Mouse (Mus musculus) cerebellum, adult 9-10 months (tissue): ENCODE data around the gene AC140267.1.
A peak's percentile ranks its signal among the peaks of the same experiment; 100 is the strongest.

Source experiments
- DNase-seq: peaks from one replicate; pipeline ENCODE4 v3.0.0; 2022

Gene AC140267.1

DNA sequence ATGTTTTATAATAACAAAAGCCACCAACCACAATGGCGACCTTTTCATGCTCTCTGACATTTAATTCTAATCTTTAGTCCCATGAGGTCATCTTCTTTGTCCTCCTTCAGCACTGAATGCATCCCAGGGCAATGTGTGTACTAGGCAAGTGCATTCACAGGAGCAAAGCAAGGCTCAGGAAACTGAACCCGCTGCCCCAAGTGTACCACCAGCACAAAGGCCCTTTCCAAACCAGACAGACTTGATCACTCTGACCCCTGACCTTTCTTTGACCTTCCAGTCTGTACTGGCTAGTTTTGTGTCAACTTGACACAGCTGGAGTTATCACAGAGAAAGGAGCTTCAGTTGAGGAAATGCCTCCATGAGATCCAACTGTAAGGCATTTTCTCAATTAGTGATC, 3.3 kb upstream of the AC140267.1 start:
- no peak for DNase-seq

DNA sequence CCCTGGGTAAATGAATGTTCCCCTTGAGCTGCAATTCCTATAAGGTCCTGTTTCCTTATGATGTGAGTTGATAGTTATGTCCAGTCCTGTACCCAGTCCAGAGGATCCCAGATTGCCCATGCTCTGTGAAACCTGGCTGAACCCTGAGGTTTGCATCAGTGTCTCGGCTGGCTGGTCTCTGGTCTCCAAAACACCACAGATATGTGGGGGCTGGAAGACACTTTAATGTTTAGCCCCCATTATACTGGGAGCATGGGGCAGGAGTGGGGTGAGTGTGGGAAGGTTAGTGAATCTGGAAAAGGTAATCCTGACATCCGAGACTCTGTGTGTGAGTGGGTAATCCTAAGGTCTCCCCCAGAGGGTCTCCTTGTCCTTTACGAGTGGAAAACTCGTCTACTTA, 2.6 kb upstream of the AC140267.1 start:
- DNase-seq = peak; percentile 56

DNA sequence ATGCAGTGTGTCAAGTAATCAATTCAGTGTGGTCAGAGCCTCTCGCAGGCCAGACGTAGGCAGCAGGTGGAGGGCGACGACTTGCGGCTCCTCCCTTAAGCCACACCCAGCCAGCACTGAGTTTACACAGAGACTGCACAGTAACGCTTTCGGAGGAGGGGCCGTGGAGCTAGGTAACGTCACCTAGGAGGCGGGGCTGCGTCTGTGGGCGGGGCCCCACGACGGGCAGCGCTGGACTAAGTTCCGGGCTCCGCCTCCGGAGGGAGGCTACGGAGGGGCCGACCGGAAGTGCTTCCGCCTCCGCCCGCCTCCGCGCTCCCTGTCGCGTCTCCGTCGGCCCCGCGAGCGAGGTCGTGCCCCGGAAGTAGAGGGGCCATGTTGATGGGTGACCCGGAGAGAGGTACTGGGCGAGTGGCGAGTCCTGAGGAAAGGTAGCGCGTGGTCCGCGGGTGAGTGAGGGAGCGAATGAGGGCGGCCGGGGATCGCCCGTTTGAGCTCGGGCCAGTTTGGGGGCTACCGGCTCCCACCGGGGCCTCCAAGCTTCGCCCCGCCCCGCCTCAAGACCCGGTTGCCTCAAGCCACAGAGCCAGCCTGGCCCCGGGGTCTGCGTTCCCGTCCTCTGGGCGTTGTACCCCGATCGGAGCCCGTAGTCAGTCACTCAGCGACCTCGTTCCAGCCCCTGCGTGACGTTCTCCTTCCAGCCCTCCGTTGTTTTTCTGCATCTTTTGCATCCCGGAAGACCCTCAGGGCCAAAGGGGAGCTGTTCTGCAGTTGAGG, 1.7 kb upstream of the AC140267.1 start, which contains the start of gene Mief1:
TSS of gene Mief1 (plus strand) at position 286 of the 777 bp plus-strand sequence.
- DNase-seq = peak; percentile 98

DNA sequence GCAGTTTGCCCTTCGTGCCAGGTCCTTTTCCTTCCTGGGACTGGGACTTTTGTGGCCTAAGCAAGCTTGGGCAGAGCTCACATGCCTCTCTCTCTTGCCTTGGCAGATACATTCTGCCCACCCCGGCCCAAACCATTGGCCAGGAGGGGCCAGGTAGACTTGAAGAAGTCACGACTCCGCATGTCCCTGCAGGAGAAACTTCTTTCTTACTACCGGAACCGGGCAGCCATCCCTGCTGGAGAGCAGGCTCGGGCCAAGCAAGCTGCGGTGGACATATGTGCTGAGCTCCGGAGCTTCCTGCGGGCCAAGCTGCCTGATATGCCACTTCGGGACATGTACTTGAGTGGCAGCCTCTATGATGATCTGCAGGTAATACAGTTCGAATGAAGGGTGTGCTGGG, 12.5 kb downstream of the AC140267.1 start:
- DNase-seq = peak; percentile 65

DNA sequence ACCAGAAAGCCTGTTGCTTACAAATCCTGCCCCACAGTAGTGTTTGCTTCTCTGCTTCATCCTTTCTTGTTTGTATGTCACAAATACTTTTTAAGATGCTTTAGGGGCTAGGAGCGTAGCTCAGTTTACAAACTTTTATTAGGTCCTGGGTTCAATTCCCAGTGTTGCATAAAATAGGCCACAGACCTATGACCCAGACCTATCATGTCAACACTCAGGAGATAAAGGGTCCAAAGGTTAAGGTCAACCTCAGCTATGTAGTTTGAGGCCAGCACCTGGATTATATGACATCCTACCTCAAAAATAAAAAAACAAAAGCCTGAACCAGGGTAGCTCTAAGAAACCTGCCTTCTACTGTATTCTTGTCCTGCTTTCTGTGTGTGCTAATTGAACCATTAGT, 13.0 kb downstream of the AC140267.1 start:
- no peak for DNase-seq

DNA sequence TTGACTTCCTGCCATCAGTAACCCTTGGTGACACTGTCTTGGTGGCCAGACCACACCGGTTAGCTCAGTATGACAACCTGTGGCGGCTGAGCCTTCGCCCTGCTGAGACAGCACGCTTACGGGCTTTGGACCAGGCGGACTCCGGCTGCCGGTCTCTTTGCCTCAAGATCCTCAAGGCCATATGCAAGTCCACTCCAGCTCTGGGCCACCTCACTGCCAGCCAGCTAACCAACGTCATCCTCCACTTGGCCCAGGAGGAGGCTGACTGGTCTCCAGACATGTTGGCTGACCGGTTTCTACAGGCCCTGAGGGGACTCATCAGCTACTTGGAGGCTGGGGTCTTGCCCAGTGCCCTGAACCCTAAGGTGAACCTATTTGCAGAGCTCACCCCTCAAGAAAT, 14.0 kb downstream of the AC140267.1 start:
- DNase-seq = no peak

DNA sequence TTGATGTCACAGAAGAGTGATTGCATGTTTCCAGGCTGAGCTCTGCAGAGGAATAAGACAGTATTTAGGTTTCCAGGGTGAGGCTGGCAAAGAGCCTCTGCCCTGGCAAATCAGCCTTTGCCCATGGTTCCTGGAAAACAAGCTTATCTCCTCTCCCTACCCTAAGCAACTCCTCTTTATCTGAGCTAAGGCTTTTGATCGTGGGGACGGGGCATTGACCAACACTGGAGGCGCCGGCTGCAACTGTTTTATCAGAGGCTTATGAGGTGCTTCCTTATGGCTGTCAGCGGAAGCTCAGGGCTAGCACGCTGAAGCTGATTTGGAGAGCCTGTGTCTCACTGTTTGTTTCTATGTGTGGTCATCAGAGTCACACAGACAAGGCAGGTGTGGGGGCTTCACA, 15.0 kb downstream of the AC140267.1 start:
- DNase-seq = no peak

DNA sequence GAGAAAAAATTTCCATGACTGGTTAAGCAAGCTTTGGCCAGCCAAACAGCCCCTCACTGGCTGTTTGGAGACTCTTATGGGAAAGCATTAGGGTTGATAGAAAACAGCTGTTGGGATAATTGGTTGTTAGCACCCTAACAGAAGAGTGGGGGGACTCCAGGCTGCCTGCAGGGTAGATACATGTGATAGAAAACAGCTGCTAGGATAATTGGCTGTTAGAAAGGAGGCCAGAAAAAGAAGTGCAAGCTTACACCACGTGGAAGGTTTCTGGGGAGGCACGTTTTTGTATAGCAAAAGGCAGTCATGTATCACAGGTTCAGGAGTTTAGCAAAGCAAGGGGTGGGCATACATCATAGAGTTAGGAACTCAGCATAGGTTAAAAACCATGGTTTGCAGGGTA, 17.9 kb downstream of the AC140267.1 start:
- DNase-seq = no peak

DNA sequence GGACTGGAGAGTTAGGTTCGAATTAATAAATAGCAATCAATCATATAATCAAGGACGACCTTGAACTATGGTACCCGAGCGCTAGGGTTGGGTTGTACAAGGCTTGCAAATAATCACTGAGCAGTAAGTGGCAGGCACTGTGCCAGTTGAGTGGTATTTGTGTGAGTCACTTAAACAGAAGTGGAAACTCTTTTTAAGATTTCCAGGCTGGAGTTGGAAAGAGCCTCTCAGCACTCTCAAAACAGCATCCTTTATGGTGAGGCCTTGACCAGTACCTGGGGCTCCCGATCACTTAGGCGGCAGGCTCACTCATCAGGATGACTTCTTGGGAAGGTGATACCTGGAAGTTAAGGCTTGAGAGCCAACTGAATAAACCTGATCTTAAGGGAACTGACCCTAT, 18.6 kb downstream of the AC140267.1 start:
- DNase-seq = no peak

DNA sequence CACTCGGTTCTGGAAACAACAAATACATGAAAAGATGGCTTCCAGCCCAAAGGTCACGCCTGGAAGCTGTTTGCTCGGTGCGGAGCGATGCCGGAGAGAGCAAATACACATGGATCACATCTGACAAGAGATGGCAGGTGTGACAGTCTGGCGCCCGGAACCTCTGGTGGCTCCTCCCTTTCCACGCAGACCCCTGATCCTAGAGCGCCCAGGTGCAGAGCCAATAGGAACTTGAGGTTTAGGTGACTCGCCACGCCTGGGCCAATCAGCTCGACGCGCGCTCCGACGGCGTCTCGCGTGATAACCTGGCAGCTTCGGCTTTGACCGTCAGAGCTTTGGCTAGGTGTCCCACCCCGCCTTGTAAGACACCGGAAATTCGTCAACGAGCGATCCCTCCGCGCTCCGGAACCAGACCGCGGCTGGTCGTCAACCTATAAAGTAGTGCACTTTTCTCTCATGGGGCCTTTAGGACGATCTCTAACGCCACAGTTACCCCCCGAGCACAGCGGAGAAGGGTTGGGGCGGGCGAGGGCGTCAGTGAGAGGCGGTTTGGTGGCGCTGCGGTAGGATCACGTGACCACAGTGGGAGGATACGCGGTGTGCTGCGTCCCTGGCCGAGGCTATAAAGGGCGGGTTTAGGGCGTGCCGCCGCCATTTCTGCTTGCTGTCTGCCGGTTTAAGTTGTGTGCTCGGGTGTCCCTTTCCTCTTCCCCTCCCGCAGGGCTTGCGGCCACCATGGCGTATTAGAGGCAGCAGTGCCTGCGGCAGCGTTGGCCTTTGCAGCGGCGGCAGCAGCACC, 19.4 kb downstream of the AC140267.1 start, which contains the start of gene Atf4:
TSS of gene Atf4 (plus strand) at position 338 of the 799 bp plus-strand sequence.
- peak; percentile 99 for DNase-seq

DNA sequence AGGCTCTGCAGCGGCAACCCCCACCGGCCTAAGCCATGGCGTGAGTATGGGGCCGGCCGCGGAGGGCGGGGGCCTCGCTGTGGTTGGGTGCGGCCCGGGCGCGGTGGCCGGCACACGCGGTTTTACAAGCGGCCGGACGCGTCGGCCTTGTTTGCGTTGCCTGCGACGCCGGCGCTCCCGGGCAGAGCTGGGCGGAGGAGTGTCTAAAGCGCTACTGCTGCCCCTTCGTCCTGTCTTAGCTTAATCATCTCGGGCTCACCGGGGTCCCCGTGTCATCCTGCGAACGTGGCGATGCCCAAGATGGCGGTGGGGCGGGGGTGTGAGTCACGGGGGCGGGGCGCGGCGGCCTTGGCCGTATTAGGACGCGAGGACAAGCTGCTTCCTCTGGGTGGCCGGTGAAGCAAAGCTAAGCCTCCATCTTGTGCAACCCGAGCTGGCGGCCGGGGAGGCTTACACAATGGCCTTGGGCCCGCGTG, 20.0 kb downstream of the AC140267.1 start:
- DNase-seq = peak; percentile 77

DNA sequence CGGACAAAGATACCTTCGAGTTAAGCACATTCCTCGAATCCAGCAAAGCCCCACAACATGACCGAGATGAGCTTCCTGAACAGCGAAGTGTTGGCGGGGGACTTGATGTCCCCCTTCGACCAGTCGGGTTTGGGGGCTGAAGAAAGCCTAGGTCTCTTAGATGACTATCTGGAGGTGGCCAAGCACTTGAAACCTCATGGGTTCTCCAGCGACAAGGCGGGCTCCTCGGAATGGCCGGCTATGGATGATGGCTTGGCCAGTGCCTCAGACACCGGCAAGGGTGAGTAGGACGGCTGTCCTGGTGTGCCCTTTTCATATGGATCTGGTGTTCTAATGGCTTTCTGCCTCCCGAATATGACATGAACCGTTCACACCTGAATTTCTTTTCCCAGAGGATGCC, 20.6 kb downstream of the AC140267.1 start:
- DNase-seq = no peak

DNA sequence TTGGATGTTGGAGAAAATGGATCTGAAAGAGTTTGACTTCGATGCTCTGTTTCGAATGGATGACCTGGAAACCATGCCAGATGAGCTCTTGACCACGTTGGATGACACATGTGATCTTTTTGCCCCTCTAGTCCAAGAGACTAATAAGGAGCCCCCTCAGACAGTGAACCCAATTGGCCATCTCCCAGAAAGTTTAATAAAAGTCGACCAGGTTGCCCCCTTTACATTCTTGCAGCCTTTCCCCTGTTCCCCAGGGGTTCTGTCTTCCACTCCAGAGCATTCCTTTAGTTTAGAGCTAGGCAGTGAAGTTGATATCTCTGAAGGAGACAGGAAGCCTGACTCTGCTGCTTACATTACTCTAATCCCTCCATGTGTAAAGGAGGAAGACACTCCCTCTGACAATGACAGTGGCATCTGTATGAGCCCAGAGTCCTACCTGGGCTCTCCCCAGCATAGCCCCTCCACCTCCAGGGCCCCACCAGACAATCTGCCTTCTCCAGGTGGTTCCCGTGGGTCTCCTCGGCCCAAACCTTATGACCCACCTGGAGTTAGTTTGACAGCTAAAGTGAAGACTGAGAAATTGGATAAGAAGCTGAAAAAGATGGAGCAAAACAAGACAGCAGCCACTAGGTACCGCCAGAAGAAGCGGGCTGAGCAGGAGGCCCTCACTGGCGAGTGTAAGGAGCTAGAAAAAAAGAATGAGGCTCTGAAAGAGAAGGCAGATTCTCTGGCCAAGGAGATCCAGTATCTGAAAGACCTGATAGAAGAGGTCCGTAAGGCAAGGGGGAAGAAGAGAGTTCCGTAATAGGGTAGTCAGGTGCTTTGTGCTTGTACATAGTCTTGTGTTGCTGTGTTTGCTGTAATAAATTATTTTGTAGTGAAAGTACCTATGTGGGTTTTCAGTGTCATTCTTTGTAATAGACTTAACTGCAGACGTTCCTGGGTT, 21.3 kb downstream of the AC140267.1 start:
- DNase-seq = no peak

DNA sequence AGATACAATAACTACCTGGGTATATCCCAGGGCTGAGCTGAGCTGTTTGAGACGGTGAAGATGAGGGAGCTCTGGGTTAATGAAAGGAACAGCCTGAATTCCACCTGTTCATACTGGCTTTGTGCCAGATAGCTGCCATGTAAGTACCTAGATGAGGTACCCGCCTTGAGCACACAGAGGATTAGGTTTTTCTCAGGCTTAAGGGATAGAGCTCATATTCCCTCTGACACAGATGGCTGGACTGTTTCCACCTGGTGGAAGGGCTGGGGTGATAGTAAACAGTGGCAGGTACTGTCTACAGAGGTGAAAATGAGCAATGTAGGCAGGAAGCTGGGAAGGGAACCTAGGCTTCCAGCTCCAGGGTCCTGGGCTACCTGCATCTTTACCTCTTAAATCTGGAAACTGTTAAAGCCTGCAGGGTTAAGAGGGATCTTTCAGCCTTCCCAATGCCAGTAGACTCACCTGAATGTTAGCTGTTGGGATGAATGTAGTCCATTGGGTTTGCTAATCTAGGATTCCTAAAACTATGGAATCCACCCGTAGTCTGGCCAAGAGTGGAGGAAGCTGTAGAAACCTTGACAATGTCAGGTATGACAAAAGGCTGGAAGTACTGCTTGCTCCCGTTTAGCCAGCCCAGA, 22.1 kb downstream of the AC140267.1 start:
- DNase-seq = peak; percentile 77

DNA sequence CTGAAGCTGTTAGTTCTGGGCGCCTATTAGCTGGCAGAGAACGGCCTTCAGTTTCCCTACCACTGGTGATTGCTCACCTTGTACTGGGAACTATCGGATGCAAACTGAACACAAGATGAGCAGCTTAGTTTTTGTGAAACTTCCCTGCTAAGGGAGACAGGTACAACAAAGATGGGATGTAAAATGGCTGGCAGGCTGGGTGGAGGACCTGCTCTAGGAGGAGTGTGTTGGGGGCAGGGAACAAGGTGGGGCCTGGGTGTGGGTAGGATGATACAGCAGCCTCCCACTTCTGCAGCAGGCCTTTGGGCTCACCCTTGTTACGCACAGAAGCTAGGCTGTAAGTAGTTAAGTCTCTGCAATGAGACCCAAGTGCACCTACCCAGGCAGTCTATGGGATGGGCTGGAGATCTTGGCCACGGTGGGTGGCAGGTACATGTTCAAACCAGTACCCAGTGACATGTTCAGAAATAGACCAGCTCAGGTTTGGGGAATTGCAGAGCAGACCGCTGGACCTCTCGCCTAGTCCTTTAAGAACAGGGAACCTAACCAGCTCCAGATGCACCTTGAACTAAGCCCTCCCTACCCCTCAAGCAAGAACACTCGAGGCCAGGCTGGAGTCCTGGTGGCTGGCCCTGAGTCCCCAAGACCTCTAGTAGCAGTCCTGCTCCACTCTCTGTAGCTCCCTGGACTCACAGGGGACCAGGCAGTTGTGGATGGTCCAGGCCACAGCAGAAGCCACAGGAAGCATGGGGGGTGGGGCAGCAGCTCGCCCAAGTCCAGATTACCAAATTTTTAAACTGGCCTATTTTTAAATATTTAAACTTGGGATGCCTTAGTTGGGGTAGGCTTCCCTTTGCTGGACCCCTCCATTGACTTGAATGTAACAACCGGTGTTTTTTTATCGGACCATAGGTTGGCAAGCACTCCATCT, 22.9 kb downstream of the AC140267.1 start:
- no peak for DNase-seq

DNA sequence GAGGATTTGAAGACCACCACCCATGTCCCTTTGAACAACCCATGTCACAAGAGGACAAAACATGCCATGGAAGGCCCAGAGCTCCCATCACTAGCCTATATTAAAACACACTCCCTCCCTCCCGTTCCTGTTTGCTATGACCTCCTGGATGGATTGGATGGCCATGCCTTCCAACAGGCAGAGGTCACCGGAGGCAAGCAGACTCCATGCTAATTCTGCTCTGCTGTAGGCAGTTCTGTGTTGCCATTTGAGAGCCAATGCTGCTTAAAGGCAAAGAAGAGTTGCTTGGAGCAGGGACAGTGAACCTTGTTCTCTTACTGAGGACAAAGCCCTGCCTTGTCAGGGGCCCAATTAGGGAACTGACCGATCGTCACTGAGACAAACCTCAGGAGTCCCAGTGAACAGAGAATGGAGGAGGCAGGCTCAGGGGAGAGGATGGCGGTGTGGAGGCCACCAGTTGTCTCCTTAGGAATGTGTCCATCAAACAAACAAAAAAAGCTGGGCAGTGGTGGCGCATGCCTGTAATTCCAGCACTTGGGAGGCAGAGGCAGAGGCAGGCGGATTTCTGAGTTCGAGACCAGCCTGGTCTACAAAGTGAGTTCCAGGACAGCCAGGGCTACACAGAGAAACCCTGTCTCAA, 23.9 kb downstream of the AC140267.1 start:
- DNase-seq = no peak

DNA sequence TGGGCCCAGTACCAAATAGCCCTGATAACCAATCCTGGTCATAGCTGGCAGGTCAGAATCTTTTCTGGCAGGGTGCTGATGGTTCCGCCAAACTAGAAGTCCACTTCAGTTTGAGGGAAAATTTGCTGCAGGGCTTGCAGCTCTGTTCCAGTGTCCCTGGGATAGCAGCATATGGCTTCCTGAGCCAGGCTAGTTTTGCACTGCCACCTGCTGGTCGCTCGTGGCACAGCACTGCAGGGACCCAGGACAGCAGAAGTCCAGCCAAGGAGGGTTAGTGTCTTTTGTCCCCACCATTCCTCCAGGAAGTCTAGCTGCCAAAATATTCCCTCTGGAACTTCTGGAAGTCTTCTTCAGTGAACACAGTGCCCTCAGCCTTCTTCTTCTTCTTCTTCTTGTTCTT, 25.0 kb downstream of the AC140267.1 start:
- DNase-seq = peak; percentile 92

DNA sequence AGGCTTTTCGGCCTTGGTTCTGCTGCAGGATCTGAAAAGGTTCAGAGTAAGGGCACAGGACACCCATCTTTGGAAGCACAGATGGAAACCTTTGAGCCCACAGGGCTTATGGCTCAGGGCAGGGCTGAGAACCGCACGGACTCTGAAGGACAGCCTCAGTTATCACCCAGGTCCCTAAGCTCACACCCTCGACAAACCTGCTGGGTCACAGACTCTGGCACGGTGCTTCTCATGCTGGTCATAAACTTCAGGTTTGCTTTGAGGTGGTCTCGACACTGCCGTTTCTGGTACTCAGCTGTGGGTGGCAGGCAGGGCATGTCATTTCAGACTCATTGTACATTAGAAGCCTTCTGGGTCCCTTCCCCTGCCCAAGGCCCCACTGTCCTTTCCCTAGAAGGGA, 25.5 kb downstream of the AC140267.1 start:
- no peak for DNase-seq

DNA sequence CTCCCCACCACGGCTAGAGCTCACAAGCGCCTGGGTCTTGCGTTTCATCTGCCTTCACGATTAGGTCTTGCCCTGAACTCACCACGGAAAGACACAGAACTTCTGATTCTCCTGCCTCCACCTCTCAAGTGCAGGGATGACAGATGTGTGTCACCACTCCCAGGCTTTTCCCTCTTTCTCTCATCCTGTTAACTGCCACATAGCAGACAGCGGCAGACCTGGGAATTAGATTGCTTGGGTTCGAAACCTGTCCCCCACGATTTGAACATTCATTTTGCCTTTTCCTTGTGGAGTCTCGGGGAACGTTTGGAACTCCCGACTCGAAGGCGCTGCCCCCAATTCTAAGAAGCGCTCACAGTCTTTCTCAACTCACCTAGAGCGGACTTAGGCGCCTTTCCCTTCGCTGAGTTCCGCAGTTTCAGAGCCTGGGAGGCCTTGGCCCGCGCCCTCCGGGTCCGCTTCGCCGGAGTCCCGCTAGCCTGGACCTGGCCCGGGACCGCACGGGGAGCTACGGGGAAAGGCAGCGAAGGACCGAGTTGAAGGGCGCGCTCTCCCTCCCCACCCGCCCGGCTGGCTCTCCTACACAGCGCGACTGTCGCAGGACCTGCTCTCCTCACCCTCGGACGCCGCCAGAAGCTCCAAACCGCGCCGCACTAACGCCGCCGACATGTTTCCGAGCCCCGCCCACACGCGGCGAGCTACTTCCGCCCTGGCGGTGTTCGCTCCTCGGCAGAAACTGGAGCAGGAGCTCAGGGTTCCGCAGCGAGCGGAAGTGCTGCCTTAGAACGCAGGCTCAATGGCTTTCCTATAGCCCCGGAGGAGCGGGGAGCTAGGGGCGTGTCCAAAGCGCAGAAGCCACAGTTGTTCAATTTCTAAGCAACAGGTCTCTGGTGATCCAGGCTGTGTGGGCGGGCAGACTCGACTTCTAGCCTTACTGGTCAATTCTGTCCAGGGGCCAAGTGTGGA, 28.3 kb downstream of the AC140267.1 start, which contains the start of gene Rps19bp1:
TSS of gene Rps19bp1 (minus strand) at position 706 of the 966 bp plus-strand sequence.
- DNase-seq = peak; percentile 84
